Mouse (Mus musculus) liver, embryonic 16.5 days (tissue): Measurements from ENCODE around the gene Dok5. TPM values are rescaled to one million over a fixed set of nuclear protein-coding genes. Genes with fewer than 3 reads are reported as not detected.

ENCODE experiments used
- ATAC-seq: fragments of 200-750 bp; cut with Nextera tagmentation; 2 replicates; pipeline ENCODE4 v1.8.0; 2017; ENCODE audit warnings: low read depth, mild to moderate bottlenecking, moderate number of reproducible peaks, moderate library complexity
- H3K27ac ChIP-seq: fragments of 300-500 bp; sonication (generic); 2 replicates; pipeline ENCODE4 v1.5.1; 2014; ENCODE audit warnings: mild to moderate bottlenecking, low read length
- H3K27me3 ChIP-seq: fragments of 300-500 bp; sonication (generic); 2 replicates; pipeline ENCODE4 v1.6.1; 2014; ENCODE audit warnings: low read depth, low read length, mixed read lengths; ENCODE audit not compliant: control insufficient read depth, insufficient read depth
- H3K36me3 ChIP-seq: fragments of 300-500 bp; sonication (generic); 2 replicates; pipeline ENCODE4 v1.6.1; 2014; ENCODE audit warnings: mild to moderate bottlenecking; ENCODE audit not compliant: control insufficient read depth, insufficient read depth
- H3K4me1 ChIP-seq: fragments of 300-500 bp; sonication (generic); 2 replicates; pipeline ENCODE4 v1.6.1; 2014; ENCODE audit warnings: low read depth, low read length, mixed read lengths; ENCODE audit not compliant: control insufficient read depth
- H3K4me2 ChIP-seq: fragments of 300-500 bp; sonication (generic); 2 replicates; pipeline ENCODE4 v1.6.1; 2014; ENCODE audit warnings: low read depth, low read length, mixed read lengths
- H3K4me3 ChIP-seq: fragments of 300-500 bp; sonication (generic); 2 replicates; pipeline ENCODE4 v1.5.1; 2014; ENCODE audit warnings: low read depth, mild to moderate bottlenecking, low read length
- H3K9ac ChIP-seq: fragments of 300-500 bp; sonication (generic); 2 replicates; pipeline ENCODE4 v1.6.1; 2014; ENCODE audit warnings: low read depth, low read length
- H3K9me3 ChIP-seq: fragments of 300-500 bp; sonication (generic); replicated peaks from 2 replicates; pipeline ENCODE4 v1.6.1; 2016; ENCODE audit warnings: low read length; ENCODE audit not compliant: control insufficient read depth
- WGBS: fragments of 180-500 bp; shearing (Covaris S2); extraction: QIAGEN DNeasy Blood & Tissue Kit; methylation state at CpG from one replicate; pipeline ENCODE4 v1.1.7; 2014; ENCODE audit not compliant: insufficient replicate concordance; 5-methylcytosine and 5-hydroxymethylcytosine counted together
- polyA plus RNA-seq: library from polyadenylated mRNA; unstranded; fragments of >200 nt; fragmentation: Nextera tagmentation; extraction: Ambion mirVana; gene quantifications from 2 replicates; pipeline ENCODE4 v1.2.1, GENCODE M21; 2015

Dok5 gene
- polyA plus RNA-seq, 1 experiment from 2014 or later: 0.58 TPM

DNA sequence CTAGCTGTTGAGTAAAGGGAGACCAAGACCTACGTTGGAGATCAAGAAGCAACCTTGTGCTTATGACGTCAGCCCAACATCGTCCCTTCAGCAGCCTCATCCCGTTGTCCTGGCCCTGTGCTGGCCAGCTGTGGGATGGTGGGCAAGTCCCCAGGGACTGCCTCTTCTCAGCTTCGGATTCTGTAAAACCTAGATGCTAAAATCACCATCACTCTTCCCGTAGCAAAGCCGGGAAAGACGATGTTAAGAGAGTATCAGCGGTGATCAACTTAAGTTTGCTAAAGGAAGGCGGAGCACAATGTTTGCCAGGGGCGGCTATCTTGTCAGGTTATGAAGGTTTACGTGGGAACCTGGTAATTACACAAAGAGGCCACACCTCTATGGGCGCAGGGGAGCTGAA, 826 bp upstream of the Dok5 start:
- H3K36me3 ChIP-seq: no peaks in the 10 kb centered on the region
- H3K4me3 ChIP-seq: no peak overlapping the region
- H3K27me3 ChIP-seq: peaks cover 20% of the 10 kb centered on the region
- WGBS: 40% methylated on average over 13 of the region's 13 CpGs
- no peak for ATAC-seq
- H3K27ac ChIP-seq: no peak overlapping the region
- H3K9ac ChIP-seq: no peak overlapping the region
- H3K4me1 ChIP-seq: no peaks in the 10 kb centered on the region
- H3K9me3 ChIP-seq: no peaks in the 10 kb centered on the region
- H3K4me2 ChIP-seq: no peak overlapping the region

DNA sequence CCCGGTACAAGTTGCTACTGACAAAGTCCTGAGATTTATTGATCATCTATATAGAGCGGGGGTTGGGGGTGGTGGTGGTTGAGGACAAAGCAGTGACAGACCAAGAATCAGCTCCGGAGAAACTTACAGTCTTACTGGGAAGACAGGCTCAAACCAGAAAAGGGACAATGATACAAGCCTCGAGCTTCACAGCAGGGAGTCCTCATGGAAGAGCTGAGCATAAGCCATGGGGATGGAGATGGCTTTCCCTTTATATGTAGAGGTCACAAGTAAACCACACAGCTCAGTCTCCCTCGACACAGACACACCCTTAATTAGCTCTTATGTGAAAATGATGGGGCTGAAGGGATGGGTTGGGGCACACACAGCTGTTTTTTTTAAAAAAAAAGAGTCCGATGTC, 402 bp upstream of the Dok5 start:
- no peaks in the 10 kb centered on the region for H3K9me3 ChIP-seq
- H3K9ac ChIP-seq: no peak overlapping the region
- 15% methylated on average over 6 of the region's 6 CpGs for WGBS
- peaks cover 20% of the 10 kb centered on the region for H3K27me3 ChIP-seq
- H3K27ac ChIP-seq: no peak overlapping the region
- no peaks in the 10 kb centered on the region for H3K36me3 ChIP-seq
- H3K4me3 ChIP-seq: 0 out of 2 replicates have a peak overlapping the region, but pooled peaks have one; percentile 4
- no peaks in the 10 kb centered on the region for H3K4me1 ChIP-seq
- H3K4me2 ChIP-seq: 0 out of 2 replicates have a peak overlapping the region, but pooled peaks have one; percentile 16
- no peak for ATAC-seq

DNA sequence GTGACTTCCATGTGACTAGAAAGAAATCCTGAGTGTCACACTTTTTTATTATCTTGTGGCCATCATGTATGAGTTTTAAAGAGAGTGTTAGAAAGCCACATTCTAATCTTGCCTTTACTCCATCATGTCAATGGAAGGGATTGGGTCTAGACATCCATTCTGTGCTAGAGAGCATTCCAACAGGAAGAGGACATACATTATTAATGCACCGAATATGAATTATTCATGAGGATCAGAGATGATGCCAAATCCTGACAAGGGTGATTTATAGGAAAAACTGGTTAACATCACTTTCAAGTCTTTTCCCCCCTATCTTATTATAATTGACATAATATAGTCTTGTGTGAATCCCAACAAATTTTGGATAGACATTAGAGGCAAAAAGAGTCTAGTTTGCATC, 2.1 kb downstream of the Dok5 start:
- no peak overlapping the region for H3K9ac ChIP-seq
- peaks cover 20% of the 10 kb centered on the region for H3K27me3 ChIP-seq
- H3K4me1 ChIP-seq: no peaks in the 10 kb centered on the region
- ATAC-seq: no peak
- no peak overlapping the region for H3K27ac ChIP-seq
- H3K4me3 ChIP-seq: no peak overlapping the region
- no peak overlapping the region for H3K4me2 ChIP-seq
- 59% methylated on average over 1 of the region's 1 CpGs for WGBS
- H3K36me3 ChIP-seq: no peaks in the 10 kb centered on the region
- H3K9me3 ChIP-seq: no peaks in the 10 kb centered on the region

DNA sequence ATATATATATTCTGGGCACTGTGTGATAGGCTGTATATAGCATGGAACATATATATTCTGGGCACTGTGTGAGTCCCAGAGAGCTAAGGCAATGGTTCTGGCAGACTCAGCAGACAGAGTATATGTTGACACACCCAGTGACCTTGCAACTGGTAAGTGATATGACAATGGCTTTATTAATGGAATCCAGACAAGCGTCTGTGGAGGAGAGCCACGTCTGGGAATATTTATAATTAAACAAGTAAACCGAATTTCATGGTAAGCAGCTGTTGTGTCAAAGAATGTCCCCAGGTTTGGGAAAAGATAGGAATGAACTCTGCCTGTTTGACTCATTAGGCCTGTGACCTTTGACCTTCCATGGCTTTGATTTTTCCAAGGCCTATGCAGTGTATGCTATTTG, 2.8 kb downstream of the Dok5 start:
- H3K4me2 ChIP-seq: no peak overlapping the region
- no peak for ATAC-seq
- no peaks in the 10 kb centered on the region for H3K36me3 ChIP-seq
- no peak overlapping the region for H3K4me3 ChIP-seq
- H3K9ac ChIP-seq: no peak overlapping the region
- peaks cover 20% of the 10 kb centered on the region for H3K27me3 ChIP-seq
- no peaks in the 10 kb centered on the region for H3K9me3 ChIP-seq
- no peak overlapping the region for H3K27ac ChIP-seq
- no peaks in the 10 kb centered on the region for H3K4me1 ChIP-seq
- 45% methylated on average over 3 of the region's 3 CpGs for WGBS

DNA sequence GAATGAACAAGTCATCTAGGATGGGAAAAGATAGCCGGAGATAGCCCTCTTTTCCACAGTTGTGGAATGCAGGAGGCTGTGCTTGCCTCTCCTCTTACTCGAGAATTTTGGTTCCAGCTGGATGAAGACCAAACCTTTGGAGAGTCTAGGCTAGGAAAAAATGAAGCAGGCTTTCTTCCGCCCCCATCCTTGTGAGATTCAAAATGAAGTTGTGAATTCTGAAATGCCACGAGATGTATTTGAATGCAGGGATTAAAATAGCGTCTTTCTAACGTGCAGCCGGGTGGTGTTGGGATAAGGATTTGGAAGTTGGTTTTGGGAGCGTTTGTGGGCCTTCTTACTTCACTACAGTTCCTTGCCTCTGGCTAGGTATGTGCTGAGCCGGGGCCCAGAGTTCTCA, 6.8 kb downstream of the Dok5 start:
- H3K9ac ChIP-seq: no peak overlapping the region
- H3K4me3 ChIP-seq: no peak overlapping the region
- WGBS: 68% methylated on average over 9 of the region's 9 CpGs
- no peaks in the 10 kb centered on the region for H3K36me3 ChIP-seq
- no peak overlapping the region for H3K27ac ChIP-seq
- H3K4me1 ChIP-seq: no peaks in the 10 kb centered on the region
- no peaks in the 10 kb centered on the region for H3K9me3 ChIP-seq
- no peaks in the 10 kb centered on the region for H3K27me3 ChIP-seq
- ATAC-seq: no peak
- no peak overlapping the region for H3K4me2 ChIP-seq

DNA sequence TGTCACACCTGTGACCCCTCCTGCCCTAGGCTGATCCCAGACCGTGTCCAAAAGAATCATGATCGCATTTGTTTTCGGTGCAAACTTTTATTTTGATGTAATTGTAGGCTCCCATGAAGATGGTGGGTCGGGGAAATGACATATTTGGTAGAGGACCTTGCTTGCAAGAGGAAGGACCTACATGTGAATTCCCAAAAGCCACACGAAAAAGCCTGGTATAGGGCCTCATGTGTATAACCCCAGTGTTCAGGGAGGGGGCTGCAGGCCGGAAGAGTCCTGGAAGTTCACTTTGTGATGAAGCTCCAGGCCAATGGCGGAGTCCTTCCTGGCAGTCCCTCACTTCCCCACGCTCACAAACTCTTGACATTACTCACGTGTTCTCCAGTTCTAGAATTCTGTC, 7.3 kb downstream of the Dok5 start:
- 62% methylated on average over 9 of the region's 9 CpGs for WGBS
- ATAC-seq: no peak
- H3K9me3 ChIP-seq: no peaks in the 10 kb centered on the region
- no peak overlapping the region for H3K9ac ChIP-seq
- no peaks in the 10 kb centered on the region for H3K36me3 ChIP-seq
- H3K4me1 ChIP-seq: no peaks in the 10 kb centered on the region
- H3K27me3 ChIP-seq: no peaks in the 10 kb centered on the region
- H3K4me2 ChIP-seq: no peak overlapping the region
- no peak overlapping the region for H3K27ac ChIP-seq
- no peak overlapping the region for H3K4me3 ChIP-seq

DNA sequence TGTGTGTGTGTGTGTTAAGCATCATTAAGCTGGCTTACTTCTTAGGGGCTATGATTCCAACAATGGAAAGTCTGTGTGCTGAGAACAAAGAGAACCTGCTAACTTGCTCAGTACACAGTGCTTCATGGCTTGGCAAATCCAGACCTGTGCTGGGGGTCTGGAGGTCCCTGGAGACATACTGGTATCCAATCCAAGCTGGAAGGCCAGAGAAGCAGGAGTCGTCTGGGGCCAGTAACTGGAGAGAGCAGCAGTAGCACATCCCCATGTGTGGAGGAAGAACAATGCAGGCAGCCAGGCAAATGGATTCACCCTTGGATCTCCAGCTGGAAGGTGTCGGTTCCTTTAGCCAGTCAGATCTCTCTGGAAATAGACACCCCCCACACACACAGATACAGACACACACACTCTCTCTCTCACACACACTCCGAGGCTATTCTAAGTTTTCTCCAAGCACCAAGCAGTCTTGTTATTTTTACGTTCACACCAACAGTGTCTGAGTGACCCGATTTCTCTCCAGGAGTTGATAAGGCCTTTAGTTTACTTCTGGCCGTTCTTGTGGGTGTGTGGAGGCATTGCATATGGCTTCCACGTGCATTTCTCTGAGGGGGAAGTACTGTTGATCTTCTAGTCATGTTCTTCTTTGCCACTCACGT, 8.2 kb downstream of the Dok5 start:
- no peak overlapping the region for H3K4me2 ChIP-seq
- H3K9me3 ChIP-seq: no peaks in the 10 kb centered on the region
- no peaks in the 10 kb centered on the region for H3K36me3 ChIP-seq
- ATAC-seq: no peak
- H3K9ac ChIP-seq: no peak overlapping the region
- no peaks in the 10 kb centered on the region for H3K27me3 ChIP-seq
- H3K4me1 ChIP-seq: no peaks in the 10 kb centered on the region
- WGBS: 59% methylated on average over 8 of the region's 8 CpGs
- H3K27ac ChIP-seq: no peak overlapping the region
- H3K4me3 ChIP-seq: no peak overlapping the region

DNA sequence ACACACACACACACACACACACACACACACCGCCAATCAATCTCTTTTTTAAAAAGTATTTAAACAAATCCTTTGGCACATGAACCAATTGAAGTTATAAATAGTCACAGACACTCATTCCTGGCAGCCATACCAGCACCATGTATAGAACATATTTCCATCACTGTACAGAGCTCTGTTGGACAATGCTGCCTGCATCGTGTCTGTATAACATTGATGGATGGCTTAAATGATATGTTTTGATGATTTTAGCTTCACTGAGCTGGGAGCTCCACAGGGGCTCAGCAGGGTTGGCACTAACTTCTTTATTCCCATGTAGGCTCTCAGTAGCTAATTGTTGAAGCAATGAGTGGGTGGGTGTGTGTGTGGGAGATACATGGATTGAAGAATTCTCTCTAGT, 11.9 kb downstream of the Dok5 start:
- H3K27ac ChIP-seq: no peak overlapping the region
- no peak overlapping the region for H3K4me3 ChIP-seq
- ATAC-seq: no peak
- H3K4me2 ChIP-seq: no peak overlapping the region
- no peaks in the 10 kb centered on the region for H3K9me3 ChIP-seq
- no peaks in the 10 kb centered on the region for H3K4me1 ChIP-seq
- 57% methylated on average over 2 of the region's 2 CpGs for WGBS
- no peaks in the 10 kb centered on the region for H3K36me3 ChIP-seq
- H3K9ac ChIP-seq: no peak overlapping the region
- no peaks in the 10 kb centered on the region for H3K27me3 ChIP-seq

DNA sequence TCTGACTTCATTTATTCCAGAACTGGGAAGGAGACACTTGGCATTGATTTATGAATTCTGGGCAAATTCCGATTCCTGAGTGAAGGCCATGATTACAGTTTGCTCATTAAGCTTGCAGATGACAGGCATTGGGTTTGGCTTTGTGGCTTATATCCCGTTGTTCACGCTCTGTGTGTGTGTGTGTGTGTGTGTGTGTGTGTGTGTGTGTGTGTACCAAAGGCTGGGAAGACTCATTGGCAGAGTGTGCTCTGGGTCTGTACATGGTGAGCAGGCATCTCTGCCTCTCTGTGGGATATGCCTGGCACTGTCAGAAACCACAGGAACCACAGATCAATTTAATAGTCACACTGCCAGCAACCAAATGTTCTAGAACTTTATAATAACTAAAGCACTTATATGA, 17.3 kb downstream of the Dok5 start:
- Histone ChIP-seq H3K4me1 (no peaks in the 10 kb centered on the region), H3K4me2 (no peak overlapping the region), H3K9me3 (no peaks in the 10 kb centered on the region; the same call in 1 of the 2 replicates), H3K27me3 (no peaks in the 10 kb centered on the region), H3K4me3 (no peak overlapping the region), H3K36me3 (no peaks in the 10 kb centered on the region), H3K27ac (no peak overlapping the region), H3K9ac (no peak overlapping the region)
- no peak for ATAC-seq
- 63% methylated on average over 3 of the region's 3 CpGs for WGBS
